Mouse (Mus musculus) urinary bladder, postnatal 25 days (tissue): Measurements from ENCODE around the gene Spg21.
A peak's percentile ranks its signal among the peaks of the same experiment; 100 is the strongest.

Experiments used
- DNase-seq: peaks from one replicate; pipeline ENCODE4 v3.0.0; 2022; ENCODE audit warnings: low spot score

Gene Spg21

DNA sequence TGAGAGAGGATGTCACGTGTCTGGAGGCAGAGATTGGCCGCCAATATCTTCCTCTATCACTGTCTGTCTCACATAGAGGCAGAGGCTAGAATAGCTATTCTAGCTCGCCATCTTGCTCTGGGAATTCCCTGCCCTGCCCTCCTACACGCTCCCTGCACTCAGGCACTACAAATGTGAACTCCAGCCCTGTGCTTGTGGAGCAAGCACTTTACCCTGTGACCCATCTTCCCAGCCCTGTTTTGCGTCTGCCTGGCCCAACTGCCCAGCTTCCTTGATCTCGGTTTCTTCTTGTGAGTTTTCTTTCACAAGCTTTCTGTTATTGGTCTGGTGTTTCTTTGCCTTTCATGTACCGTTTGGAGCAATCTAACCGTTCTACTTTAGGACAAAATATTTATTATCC, 18.4 kb downstream of the Spg21 start:
- DNase-seq: no peak

DNA sequence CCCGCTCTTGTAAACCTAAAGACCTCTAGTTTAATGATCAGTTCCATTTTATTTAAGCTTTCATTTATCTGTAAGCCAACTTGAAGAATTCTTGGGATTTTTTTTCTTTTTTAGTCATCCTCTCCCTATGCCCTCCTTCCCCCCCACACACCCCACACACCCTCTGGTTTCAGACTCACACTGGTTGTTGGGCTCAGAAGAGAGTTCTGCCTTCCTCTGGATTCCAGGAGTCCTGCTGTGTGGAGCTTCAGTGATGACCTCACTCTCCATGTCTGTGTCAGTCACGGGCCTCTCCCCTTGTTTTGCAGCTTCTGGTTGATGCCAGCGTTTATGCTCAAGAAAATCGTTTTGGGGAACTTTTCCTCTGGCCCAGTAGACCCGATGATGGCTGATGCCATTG, 19.3 kb downstream of the Spg21 start:
- DNase-seq: no peak

DNA sequence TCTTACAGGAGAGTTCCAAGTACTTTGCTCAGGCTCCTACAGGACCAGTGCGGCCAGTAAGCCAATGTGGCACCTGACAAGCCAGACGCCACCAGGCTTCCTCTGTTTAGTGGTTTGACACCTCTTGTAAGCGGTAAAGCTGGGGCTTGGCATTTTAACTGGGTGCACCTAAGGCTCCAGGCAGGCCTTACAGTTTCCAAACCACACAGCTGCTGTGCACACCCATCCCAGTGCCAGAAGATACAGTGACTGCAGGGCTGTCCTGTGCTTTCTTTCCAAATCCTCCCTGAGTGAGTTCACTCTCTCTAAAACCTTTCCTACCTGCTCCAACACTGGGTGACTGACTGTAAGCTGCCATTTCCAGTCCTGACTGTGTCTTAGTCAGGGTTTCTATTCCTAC, 30.7 kb downstream of the Spg21 start:
- DNase-seq: no peak

DNA sequence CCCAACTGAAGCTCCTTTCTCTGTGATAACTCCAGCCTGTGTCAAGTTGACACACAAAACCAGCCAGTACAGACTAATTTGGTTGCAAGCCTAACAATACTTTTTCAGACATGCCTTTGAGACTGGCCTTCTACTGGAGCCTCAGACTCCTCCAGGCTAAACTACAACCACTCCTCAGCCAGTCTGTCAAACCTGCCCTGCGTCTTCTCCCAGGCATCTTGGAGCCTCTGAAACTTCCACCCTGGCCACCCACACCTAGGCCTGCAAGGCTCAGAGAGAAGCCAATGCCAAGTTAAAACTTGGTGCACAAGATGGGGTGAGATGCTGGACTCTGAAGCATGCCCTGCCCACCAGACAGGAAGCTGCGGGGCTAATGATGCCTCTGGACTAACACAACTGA, 31.6 kb downstream of the Spg21 start:
- DNase-seq: no peak

DNA sequence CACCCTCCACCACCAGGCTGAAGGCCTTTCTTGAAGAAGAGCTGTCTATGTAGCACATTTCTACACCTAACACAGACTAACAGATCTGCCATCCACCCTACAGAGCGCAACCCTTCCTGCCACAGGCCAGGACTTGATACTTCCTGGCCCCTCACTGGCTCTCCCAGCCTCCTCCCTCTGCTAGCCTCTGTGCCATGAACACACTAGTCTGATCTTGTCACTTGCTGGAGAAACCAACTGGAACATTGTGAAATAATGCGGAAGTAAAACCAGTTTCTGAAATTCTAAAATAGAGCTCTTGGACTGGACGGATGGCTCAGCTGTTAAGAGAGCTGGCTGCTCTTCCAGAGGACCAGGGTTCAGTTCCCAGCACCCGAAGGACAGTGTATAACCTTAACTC, 32.1 kb downstream of the Spg21 start:
- DNase-seq: no peak

DNA sequence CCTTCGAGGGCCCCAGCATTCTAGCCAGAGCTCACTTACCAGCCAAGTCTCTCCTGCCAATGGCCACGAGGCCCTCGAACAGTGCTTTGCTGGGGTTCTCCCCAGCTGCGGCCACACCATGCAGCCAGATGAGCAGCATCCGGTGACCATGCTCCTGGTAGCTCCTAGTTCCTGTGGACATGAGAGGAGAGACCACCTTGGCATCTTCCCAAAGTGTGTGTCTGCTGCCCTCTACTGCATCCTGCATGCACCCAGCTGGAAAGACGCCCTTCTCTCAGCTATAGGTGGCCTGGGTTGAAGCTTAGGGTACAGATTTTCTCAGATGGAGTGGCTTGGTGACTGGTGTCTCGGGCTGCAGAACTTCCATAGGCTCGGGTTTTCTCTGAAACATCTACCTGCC, 41.4 kb downstream of the Spg21 start:
- no peak for DNase-seq

DNA sequence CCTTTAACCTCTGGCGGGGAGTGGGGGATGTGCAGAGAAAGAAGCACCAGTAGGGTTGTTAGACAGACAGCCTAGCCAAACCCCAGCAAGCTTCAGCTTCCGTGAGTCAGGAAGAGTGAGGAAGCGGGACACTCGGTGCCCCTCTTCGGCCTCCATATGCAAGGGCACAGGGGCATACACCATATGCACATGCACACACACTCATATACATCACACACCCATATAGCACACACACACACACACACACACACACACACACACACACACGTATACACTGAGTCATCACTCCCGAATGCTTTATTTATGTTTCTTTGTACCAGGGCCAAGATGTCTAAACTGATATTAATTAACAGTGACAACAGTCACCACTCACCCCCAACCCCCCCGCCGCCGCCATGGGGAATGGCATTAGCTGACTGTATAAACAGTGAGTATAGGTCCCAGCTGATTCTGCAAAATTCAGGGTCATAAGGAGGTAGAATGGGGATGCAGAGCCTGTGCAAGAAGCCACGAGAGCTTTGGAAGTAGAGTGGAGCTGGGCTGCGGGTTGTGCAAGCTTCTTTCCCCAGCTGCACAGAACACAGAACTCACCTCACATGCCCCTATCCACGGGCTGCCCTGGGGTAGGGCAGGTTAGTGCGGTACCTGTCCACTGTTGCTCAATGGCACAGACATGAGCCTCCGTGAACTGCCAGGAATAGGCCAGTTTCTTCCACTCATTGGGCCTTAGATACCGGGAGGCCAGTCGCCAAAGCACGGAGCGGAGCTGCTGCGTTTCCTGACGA, 42.2 kb downstream of the Spg21 start:
- DNase-seq: no peak

DNA sequence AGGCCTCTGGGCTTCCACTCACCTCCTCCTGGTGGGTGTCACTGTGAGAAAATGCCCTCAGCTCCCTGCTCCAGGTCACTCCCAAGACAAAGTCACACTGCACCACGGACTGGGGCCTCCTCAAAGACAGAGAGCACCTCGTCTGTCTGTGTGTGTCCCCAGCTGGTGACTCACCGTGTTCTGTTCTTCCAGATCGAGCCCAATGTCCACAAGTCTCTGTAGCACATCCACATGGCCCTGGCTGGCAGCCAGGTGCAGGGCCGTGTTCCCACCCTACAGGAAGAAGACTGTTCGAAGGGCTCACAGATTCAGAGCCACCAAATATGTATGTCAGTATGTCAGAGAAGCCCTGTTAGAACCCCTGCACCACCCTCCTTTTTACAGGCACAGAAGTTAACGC, 47.7 kb downstream of the Spg21 start:
- no peak for DNase-seq

DNA sequence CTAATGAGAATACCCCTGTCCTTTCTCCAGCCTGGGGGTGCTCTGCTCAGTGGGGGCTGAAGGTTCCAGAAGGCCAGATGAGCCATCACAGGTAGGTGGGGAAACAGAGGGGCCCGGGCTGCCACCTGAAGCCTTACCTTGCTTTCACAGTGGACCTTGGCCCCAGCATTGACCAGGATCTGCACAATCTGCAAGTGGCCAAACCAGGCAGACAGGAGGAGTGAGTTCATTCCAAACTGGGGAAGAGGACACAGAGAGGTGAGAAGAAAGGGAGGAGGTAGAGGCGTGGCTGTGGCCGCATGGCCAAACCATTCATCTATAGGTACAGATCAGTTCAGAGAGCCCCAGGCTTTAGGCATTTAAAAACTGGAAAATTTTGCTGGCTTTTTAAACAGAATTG, 51.8 kb downstream of the Spg21 start:
- no peak for DNase-seq

DNA sequence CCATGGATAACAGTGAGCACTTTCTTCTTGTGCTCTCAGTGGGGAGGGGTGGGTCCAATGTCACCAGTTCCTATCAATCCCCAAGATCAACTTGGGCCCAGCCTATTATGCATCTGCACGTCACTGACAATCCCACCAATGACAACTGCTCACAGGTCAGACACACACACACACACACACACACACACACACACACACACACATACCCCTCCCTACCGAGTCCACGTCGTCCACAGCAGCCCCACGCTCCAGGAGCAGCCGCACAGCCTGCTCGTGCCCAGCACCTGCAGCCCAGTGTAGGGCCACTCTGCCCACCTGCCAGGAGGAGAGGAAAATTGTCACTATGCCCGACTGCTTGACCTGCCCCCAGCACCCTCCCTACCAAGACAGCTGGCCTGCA, 53.7 kb downstream of the Spg21 start:
- DNase-seq: no peak

DNA sequence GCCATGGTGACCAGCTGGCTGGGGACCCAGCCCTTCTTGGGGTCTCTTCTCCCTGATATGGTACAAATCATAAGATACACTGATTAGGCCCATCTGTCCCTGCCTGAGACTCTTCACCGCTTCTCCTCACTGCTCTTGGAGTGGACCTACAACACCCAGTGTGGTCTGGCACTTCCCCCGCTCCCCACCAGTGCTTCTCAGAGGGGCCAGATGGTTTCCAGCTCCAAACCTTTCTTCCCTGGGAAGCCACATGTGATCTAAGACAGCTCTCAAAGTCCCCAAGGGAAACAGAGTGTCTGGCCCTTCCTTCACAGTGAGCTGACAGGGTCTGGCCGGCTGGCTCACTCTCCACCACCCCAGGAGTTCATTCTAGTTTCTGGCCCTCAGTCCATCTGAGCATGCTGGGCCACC, 54.1 kb downstream of the Spg21 start:
- no peak for DNase-seq

DNA sequence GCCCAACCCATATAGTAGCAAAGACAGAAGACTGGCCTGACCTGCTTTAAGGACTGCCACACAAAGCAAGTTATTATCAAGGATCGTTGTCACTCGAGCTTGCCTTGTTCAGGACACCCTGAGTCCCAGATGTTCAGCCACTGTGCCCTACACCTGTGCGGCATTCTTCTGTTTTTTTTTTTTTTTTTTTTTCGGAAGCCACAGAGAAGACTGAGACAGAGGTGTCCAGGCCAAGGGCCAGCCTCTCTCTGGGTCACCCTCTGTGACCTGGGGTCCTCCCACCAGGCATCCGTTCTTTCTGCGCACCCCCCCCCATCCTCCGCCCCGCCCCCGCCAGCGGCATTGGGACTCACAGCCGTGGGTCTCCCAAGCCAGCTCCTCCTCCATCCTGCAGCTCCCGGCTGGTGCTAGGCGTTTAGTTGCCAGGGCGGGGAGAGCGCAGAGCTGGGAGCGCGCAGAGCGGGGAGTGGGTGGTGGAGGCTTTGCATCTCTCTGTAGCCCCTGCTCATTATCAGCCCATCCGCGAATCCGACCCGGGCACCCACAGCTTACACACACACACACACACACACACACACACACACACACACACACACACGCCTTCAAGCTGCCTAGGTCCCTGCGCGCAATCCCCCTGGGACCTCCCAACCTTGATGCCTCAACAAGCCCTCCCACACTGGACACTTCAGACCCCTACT, 59.2 kb downstream of the Spg21 start, which contains the start of gene Ankdd1a:
Ankdd1a (minus strand) TSS at position 387 of the 698 bp plus-strand sequence.
- no peak for DNase-seq

DNA sequence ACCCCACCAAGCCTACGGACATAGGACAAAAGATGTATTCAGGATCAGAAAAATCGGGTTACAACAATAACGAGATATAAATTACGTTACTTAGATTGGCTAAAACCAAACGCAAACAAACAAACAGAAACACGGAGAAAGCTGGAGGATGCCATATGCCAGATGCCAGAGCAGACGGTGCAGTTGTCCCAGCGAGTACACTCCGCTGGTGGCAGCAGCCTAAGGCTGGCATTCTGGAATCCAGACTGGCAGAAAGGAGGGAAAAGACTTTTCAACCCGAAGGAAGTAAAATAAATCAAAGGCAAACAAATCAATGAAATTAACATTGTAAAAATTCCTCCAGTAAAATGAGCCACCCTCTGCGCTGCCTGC, 59.7 kb downstream of the Spg21 start:
- no peak for DNase-seq

DNA sequence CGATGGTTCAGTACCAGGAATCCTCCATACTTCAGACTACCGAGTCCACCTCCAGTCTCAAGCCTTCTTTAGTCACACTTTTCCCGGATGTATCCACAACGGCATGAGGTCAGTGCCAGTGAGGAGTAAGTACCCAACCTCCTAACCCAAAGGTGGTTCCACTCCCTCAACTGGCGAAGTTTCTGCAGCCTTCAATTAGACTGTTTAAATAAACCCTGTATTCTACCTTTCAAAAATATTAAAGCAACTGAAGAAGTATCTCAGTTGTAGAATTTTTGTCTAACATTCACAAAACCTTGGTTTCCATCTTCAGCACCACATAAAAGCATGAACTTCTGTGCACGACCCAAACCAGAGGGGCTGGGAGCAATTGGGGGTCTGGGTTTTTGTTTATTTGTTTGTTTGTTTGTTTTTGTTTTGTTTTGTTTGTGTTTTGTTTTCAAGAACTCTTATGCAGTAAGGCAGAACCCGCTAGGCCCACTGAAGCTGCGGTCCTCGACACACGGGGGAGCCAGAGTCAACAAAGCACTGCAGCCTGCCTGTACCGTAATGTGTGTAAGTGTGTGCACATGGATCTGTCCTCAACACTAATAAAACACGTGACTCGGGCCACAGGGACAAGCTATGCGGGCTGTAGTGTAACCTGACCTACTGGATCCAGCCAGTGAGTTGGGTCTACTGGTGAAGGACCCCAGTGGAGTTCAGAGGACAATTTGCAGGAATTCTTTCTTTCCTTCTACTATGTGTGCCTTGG, 63.0 kb downstream of the Spg21 start:
- DNase-seq: peak; percentile 68

DNA sequence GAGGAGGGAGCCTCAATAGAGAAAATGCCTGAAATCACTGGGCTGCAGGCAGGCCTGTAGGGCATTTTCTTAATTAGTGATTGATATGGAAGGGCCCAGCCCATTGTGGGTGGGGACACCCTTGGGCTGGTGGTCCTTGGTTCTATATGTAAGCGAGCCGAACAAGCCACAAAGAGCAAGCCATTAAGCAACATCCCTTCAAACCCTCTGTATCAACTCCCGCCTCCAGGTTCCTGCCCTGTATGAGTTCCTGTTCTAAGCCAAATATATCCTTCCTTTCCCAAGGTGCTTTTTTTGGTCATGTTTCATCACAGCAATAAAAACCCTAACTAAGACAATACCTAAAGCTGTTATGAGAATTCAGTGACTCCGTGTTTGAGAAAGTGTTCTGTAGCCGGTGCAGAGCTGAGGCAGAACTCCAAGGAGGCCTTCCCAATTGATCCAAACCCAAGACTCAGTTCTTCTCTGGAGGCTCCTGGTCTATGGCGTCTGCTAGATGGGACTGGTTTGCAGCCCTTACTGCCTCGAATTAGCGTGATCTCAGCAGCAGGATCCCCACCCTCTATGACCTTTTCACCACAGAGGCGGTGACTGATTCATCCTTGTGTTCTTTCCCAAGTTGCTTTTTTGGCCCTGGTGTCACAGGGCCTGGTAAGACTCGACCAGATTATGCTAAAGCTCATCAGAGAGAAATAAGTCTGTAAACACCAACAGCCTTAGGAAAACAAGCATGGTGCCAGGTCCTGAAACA, 64.9 kb downstream of the Spg21 start:
- no peak for DNase-seq

DNA sequence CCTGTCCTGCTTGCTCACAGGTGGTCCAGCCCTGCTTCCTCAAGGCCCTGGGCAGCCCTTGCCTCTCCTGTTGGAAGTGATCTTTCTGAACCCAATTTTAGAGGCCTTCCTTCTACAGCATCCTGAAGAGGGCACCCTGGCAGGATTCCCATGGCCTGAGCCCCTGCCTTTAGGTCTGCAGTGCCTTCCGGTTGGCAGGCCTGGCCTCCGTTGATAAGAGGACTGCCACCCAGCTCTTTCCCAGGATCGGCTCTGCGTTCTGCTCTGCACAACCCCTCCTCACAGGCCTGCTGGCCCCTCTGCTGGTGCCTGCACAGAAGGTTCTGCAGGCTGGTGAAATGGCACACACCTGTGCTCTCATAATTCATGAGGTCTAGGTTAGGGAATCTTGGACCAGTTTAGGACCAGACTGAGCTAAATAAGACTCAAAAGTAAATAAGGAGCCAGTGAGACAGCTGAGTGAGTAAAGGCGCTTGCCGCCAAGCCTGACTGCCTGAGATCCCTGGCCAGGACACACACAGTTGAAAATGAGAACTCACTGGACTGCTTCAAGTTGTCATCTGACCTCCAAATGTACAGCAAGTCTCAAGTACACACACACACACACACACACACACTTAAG, 67.8 kb downstream of the Spg21 start:
- no peak for DNase-seq

DNA sequence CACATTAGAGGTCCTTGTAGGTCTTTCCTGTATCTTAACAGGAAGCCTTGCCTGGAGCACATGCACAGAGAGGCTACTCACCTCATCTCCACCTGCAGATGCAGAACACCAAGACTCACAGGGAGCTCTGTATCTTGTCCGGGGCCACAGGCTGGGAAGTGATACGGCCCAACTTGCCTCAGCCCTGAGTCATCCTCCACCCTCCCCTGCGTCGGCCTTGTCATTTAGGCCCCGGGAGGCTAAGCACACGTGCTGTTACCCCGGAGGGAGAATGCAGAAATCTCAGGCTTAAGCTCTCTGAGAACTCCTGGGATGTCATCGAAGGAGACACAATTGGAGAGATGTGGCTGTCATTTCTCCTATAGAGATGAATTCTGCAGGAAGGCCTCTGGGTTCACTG, 68.9 kb downstream of the Spg21 start:
- no peak for DNase-seq

DNA sequence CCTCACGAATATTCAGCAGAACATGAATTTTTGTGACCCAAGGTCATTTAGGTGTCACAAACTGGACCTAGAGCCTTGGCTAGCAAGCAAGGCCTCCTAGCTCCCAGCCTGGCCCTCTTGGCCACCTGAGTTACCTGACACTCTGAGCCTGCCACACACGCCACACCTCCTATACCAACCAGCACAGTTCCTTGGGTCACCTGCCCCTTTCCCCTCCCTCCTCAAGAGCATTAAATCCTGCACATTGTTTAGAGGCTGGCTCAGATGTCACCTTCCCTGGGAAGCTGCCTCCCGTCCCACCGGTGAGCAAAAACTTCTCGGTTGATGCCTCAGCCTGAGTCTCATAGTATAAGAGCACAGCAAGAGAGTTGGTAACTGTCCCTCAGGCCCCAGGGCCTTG, 70.5 kb downstream of the Spg21 start:
- no peak for DNase-seq

DNA sequence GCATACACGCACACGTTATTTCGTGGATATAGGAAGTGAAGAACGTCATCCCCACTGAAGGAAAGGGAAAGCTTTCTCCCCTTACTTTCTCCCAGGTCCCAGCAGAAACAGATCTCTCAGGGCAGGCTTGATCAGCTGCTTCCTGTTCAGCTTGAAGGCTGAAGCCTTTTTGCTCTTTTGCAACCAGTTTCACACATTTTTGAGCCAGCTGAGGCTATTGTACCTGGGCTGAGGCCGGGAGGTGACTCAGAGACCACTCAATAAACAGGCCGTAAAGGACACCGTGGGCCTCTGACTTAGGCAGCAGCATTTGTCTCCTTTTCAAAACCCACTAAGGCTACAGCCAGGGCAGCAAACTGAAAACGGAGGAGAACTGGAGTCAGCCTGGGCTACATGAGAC, 72.2 kb downstream of the Spg21 start:
- DNase-seq: no peak

DNA sequence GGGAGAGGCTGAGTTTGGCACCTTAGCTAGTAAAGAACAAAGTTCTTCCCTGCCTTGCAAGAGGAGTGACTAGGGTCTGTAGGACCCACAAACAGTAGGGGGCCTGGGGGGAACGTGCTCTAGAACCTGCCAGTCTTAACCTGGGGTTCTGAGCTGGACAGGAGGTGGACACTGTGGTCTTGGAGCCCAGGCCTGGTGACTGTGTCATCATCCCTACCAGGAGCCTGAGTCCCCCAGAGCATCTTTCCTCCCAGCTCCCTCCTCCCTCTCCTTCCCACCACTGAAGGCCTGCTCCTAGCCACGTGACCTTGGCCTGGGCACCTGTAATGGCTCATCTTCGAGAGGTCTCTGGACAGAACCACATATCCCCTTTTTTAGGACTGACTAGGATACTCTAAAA, 73.4 kb downstream of the Spg21 start:
- no peak for DNase-seq

DNA sequence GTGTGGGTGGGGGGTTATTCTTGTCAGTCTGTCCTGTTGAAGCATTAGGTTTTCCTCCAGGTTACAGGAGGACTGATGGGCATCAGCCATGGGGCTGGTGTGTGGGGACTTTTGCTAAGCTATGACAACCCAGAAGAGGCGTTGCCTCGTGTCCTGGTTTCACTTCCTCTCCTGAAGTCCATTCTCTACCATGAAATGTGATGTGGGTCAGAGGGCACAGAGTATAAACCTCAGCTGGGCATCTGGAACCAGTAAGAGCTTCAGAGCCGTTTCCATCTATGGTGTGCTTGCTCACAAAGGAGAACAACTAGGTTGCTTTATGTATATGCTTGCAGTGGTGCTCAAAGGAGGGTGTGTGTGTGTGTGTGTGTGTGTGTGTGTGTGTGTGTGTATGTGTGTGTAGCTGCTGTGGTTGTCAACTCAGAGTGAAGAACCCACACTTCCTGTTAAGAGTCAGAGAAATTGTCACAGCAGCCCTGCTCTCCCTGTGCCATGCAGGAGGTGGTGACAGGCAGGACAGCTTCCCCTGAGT, 74.5 kb downstream of the Spg21 start:
- no peak for DNase-seq
